Mouse (Mus musculus) hindbrain, embryonic 12.5 days (tissue): Measurements from ENCODE around the gene Krtcap3. TPM values are rescaled to one million over a fixed set of nuclear protein-coding genes. Genes with fewer than 3 reads are reported as not detected.

Source experiments
- ATAC-seq: fragments of 200-750 bp; cut with Nextera tagmentation; 2 replicates; pipeline ENCODE4 v1.8.0; 2017; ENCODE audit warnings: moderate TSS enrichment; ENCODE audit not compliant: low FRiP score
- H3K27ac ChIP-seq: fragments of 300-500 bp; sonication (generic); 2 replicates; pipeline ENCODE4 v1.5.1; 2016; ENCODE audit warnings: mild to moderate bottlenecking
- H3K27me3 ChIP-seq: fragments of 300-500 bp; sonication (generic); 2 replicates; pipeline ENCODE4 v1.6.1; 2016; ENCODE audit warnings: mild to moderate bottlenecking
- H3K36me3 ChIP-seq: fragments of 300-500 bp; sonication (generic); 2 replicates; pipeline ENCODE4 v1.6.1; 2016; ENCODE audit warnings: mild to moderate bottlenecking
- H3K4me1 ChIP-seq: fragments of 300-500 bp; sonication (generic); 2 replicates; pipeline ENCODE4 v1.6.1; 2016
- H3K4me2 ChIP-seq: fragments of 300-500 bp; sonication (generic); replicated peaks from 2 replicates; pipeline ENCODE4 v1.6.1; 2016; ENCODE audit warnings: mild to moderate bottlenecking
- H3K4me3 ChIP-seq: fragments of 300-500 bp; sonication (generic); 2 replicates; pipeline ENCODE4 v1.5.1; 2016; ENCODE audit warnings: mild to moderate bottlenecking
- H3K9ac ChIP-seq: fragments of 300-500 bp; sonication (generic); 2 replicates; pipeline ENCODE4 v1.6.1; 2016; ENCODE audit warnings: mild to moderate bottlenecking, moderate library complexity
- H3K9me3 ChIP-seq: fragments of 300-500 bp; sonication (generic); replicated peaks from 2 replicates; pipeline ENCODE4 v1.6.1; 2016; ENCODE audit warnings: mild to moderate bottlenecking
- WGBS: fragments of 180-500 bp; shearing (Covaris S2); methylation state at CpG from one replicate; pipeline ENCODE4 v1.1.7; 2016; 5-methylcytosine and 5-hydroxymethylcytosine counted together
- polyA plus RNA-seq: library from polyadenylated mRNA; unstranded; fragments of >200 nt; fragmentation: Nextera tagmentation; extraction: Ambion mirVana; gene quantifications from 2 replicates; pipeline ENCODE4 v1.2.1, GENCODE M21; 2016

Krtcap3 gene
- polyA plus RNA-seq, 1 experiment from 2014 or later: 9.6 TPM

DNA sequence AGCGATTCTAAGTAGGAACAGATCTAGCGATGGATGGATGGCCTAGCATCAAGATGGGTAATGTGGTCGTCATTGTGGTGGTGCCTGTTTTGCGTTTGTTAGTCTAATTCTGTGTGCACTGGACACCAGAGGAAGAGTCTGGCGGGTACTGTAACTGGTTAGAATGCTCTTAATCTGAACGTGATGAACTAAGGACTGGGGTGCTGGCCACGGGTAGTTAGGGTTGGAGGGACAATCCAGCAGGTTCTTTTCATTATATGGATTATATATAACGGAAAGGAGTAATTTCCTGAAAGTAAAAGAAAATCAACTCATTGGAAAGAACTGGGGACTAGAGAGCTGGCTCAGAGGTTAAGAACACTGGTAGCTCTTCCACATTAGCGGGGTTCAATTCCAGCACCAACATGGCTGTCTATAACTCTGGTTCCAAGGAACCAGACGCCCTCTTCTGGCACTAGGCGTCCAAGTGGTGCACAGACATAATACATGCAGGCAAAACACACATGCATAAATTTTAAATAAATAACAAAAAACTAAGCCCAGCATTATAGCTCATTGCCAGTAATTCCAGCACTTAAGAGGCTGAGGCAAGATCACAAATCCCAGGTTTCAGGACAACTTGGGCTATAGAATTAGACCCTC is 30.1 kb upstream of the Krtcap3 start:
- Histone ChIP-seq H3K4me3 (peak overlapping the region; percentile 97), H3K27ac (peak overlapping the region; percentile 96), H3K4me2 (peak overlapping the region; percentile 83), H3K27me3 (no peaks in the 10 kb centered on the region), H3K4me1 (peaks cover 9% of the 10 kb centered on the region), H3K36me3 (no peaks in the 10 kb centered on the region), H3K9me3 (no peaks in the 10 kb centered on the region), H3K9ac (peak overlapping the region; percentile 95)
- ATAC-seq: peak; percentile 21; the same call in 1 of the 2 replicates
- WGBS: 15% methylated on average over 11 of the region's 11 CpGs

GRCm38 (mm10) chr5:31222696-31223095 is 28.8 kb upstream of the Krtcap3 start:
- no peak for ATAC-seq
- Histone ChIP-seq H3K9ac (no peak overlapping the region), H3K4me2 (no peak overlapping the region), H3K4me3 (no peak overlapping the region), H3K4me1 (peaks cover 9% of the 10 kb centered on the region), H3K36me3 (no peaks in the 10 kb centered on the region), H3K9me3 (no peaks in the 10 kb centered on the region), H3K27ac (no peak overlapping the region), H3K27me3 (no peaks in the 10 kb centered on the region)
- WGBS: 95% methylated on average over 9 of the region's 9 CpGs

- no peak for ATAC-seq
- no peak overlapping the region for H3K4me2 ChIP-seq
- H3K27me3 ChIP-seq: no peaks in the 10 kb centered on the region
- H3K9ac ChIP-seq: no peak overlapping the region
- H3K27ac ChIP-seq: no peak overlapping the region
- no peaks in the 10 kb centered on the region for H3K36me3 ChIP-seq
- no peak overlapping the region for H3K4me3 ChIP-seq
- WGBS: 83% methylated on average over 1 of the region's 1 CpGs
- no peaks in the 10 kb centered on the region for H3K9me3 ChIP-seq
- H3K4me1 ChIP-seq: no peaks in the 10 kb centered on the region; the same call in 1 of the 2 replicates
Measured at GRCm38 (mm10) chr5:31226641-31227040, 24.9 kb upstream of the Krtcap3 start.

DNA sequence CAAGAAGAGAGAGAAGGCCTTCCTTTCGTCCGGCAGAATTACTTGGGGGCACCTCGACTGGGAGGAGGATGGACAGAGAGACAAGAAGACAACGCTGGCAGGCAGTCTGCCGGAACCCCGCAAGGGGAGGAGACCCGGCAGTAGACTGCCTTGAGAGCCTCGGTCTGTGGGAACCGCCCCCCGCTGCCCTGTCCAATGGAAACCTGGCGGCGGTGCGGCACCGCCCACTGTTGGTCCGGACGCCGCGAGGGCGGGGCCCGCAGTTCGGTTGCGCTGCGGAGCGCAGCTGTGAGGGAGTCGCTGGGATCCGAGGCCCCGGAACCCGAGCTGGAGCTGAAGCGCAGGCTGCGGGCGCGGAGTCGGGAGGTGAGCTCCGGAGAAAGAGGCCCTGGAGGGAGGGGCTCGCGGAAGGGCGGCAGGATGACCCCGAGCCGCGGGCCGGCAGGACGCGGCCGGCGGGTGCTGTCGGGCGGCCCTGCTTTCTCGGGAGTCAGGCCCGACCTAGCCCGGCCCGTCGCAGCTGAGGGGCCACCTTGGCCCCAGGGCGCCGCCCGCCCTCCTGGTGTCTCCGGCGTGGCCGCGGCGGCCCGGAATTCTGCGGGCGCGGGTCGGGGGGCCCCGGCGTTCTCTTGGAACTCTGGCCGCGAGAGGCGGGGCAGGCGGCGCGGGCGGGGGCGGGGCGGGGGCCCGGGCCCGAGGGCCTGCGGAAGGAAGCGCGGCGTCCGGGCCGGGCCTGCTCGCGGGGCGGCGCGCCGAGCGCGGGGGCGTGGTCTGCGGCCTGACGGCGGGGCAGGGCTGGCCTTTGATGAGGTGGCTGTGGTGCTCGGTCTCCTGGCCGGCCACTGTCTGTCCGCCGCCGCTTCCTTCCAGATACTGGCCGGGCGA is 10.6 kb upstream of the Krtcap3 start, which contains the start of the genes Nrbp1 and Gm9970:
TSS of gene Nrbp1 (plus strand) at position 228 of the 885 bp plus-strand sequence.
TSS of gene Gm9970 (minus strand) at position 596 of the 885 bp plus-strand sequence.
- Histone ChIP-seq H3K27me3 (no peaks in the 10 kb centered on the region), H3K36me3 (peaks cover 23% of the 10 kb centered on the region), H3K4me1 (peaks cover 8% of the 10 kb centered on the region), H3K4me2 (peak within 1 kb of the TSS; percentile 77), H3K4me3 (peak within 1 kb of the TSS; percentile 96), H3K27ac (peak within 1 kb of the TSS; percentile 98), H3K9ac (peak within 1 kb of the TSS; percentile 97), H3K9me3 (no peaks in the 10 kb centered on the region; the same call in 1 of the 2 replicates)
- ATAC-seq: peak; percentile 99
- WGBS: under 1% methylated on average over 73 of the region's 103 CpGs

- no peak; the same call in 1 of the 2 replicates for ATAC-seq
- 1% methylated on average over 13 of the region's 13 CpGs for WGBS
Measured at GRCm38 (mm10) chr5:31241522-31242034, 9.9 kb upstream of the Krtcap3 start.

DNA sequence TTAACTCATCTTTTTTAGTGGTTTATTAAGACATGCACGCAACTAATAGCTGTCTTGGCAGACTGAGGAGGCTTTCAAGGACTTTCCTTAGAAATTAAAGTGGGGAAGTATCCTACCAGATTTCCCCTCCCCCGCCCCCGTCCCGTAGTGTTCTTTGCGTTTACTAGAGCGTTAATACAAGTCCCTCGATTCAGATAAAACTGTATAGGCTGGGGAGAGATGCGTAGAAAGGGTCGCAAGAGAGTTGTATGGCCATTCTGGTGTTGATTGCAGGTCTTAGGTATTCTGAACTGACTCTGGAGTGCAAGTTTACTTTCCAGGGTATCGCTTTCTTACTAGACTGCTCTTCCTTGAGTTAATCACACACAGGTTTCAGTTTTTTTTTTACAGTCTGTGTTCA is 9.3 kb upstream of the Krtcap3 start:
- H3K4me2 ChIP-seq: peak overlapping the region; percentile 77
- H3K4me1 ChIP-seq: peaks cover 8% of the 10 kb centered on the region
- ATAC-seq: no peak
- H3K9ac ChIP-seq: peak overlapping the region; percentile 97; the same call in 1 of the 2 replicates
- H3K9me3 ChIP-seq: no peaks in the 10 kb centered on the region
- WGBS: 23% methylated on average over 10 of the region's 10 CpGs
- H3K4me3 ChIP-seq: peak overlapping the region; percentile 96
- H3K36me3 ChIP-seq: peaks cover 36% of the 10 kb centered on the region
- H3K27me3 ChIP-seq: no peaks in the 10 kb centered on the region
- no peak overlapping the region for H3K27ac ChIP-seq

More at GRCm38 (mm10) chr5:31241522-31242034, 9.9 kb upstream of the Krtcap3 start:
- Histone ChIP-seq H3K9ac (peak overlapping the region; percentile 97), H3K9me3 (no peaks in the 10 kb centered on the region), H3K27me3 (no peaks in the 10 kb centered on the region), H3K27ac (peak overlapping the region; percentile 98), H3K4me2 (peak overlapping the region; percentile 77), H3K4me3 (peak overlapping the region; percentile 96), H3K4me1 (peaks cover 8% of the 10 kb centered on the region), H3K36me3 (peaks cover 30% of the 10 kb centered on the region)

- ATAC-seq: peak; percentile 39; the same call in 1 of the 2 replicates
Measured at GRCm38 (mm10) chr5:31250716-31251115, 775 bp upstream of the Krtcap3 start.

GRCm38 (mm10) chr5:31252151-31252550 is 660 bp downstream of the Krtcap3 start:
- Histone ChIP-seq H3K9ac (no peak overlapping the region), H3K36me3 (peaks cover 91% of the 10 kb centered on the region), H3K9me3 (no peaks in the 10 kb centered on the region), H3K27ac (no peak overlapping the region), H3K4me3 (peak overlapping the region; percentile 19), H3K27me3 (peaks cover 6% of the 10 kb centered on the region; the same call in 1 of the 2 replicates), H3K4me1 (peaks cover 17% of the 10 kb centered on the region), H3K4me2 (peak overlapping the region; percentile 39)
- ATAC-seq: no peak
- 60% methylated on average over 10 of the region's 10 CpGs for WGBS

More at GRCm38 (mm10) chr5:31250716-31251115, 775 bp upstream of the Krtcap3 start:
- H3K36me3 ChIP-seq: peaks cover 95% of the 10 kb centered on the region
- peaks cover 17% of the 10 kb centered on the region for H3K4me1 ChIP-seq
- H3K4me2 ChIP-seq: no peak overlapping the region
- WGBS: 67% methylated on average over 4 of the region's 4 CpGs
- no peak overlapping the region for H3K27ac ChIP-seq
- no peak overlapping the region for H3K4me3 ChIP-seq
- H3K9me3 ChIP-seq: no peaks in the 10 kb centered on the region
- H3K27me3 ChIP-seq: peaks cover 6% of the 10 kb centered on the region; the same call in 1 of the 2 replicates
- H3K9ac ChIP-seq: no peak overlapping the region

- H3K4me3 ChIP-seq: no peak overlapping the region
- H3K9me3 ChIP-seq: no peaks in the 10 kb centered on the region
- peaks cover 91% of the 10 kb centered on the region for H3K36me3 ChIP-seq
- no peak for ATAC-seq
- peaks cover 17% of the 10 kb centered on the region for H3K4me1 ChIP-seq
- H3K27ac ChIP-seq: no peak overlapping the region
- no peak overlapping the region for H3K4me2 ChIP-seq
- no peak overlapping the region for H3K9ac ChIP-seq
- 73% methylated on average over 16 of the region's 16 CpGs for WGBS
- H3K27me3 ChIP-seq: peaks cover 6% of the 10 kb centered on the region; the same call in 1 of the 2 replicates
Measured at GRCm38 (mm10) chr5:31252795-31253545, 1.5 kb downstream of the Krtcap3 start.

GRCm38 (mm10) chr5:31253806-31254205 is 2.3 kb downstream of the Krtcap3 start:
- WGBS: 96% methylated on average over 8 of the region's 8 CpGs
- ATAC-seq: no peak

GRCm38 (mm10) chr5:31254452-31254851 is 3.0 kb downstream of the Krtcap3 start:
- Histone ChIP-seq H3K4me3 (no peak overlapping the region), H3K27ac (no peak overlapping the region), H3K4me2 (no peak overlapping the region), H3K9ac (no peak overlapping the region), H3K36me3 (peaks cover 81% of the 10 kb centered on the region), H3K9me3 (no peaks in the 10 kb centered on the region), H3K27me3 (peaks cover 6% of the 10 kb centered on the region; the same call in 1 of the 2 replicates), H3K4me1 (peaks cover 17% of the 10 kb centered on the region)
- 91% methylated on average over 7 of the region's 7 CpGs for WGBS
- ATAC-seq: no peak

More at GRCm38 (mm10) chr5:31253806-31254205, 2.3 kb downstream of the Krtcap3 start:
- H3K4me2 ChIP-seq: no peak overlapping the region
- H3K27ac ChIP-seq: no peak overlapping the region
- H3K36me3 ChIP-seq: peaks cover 83% of the 10 kb centered on the region
- H3K4me1 ChIP-seq: peaks cover 17% of the 10 kb centered on the region
- H3K4me3 ChIP-seq: no peak overlapping the region
- peaks cover 6% of the 10 kb centered on the region; the same call in 1 of the 2 replicates for H3K27me3 ChIP-seq
- H3K9ac ChIP-seq: no peak overlapping the region
- H3K9me3 ChIP-seq: no peaks in the 10 kb centered on the region
